9 mouse cellular contexts compared by ENCODE assay signal in genomic region chr4:104911685-104912084, GRCm38 (mm10). TPM values are rescaled to one million over a fixed set of nuclear protein-coding genes. Genes with fewer than 3 reads are reported as not detected.
DNase-seq lines count a peak whose midpoint lies in the region; ATAC-seq and TF ChIP-seq lines count a peak whose summit lies in the region.
"Had no signal": no experiment of that assay in that cellular context is flagged by ENCODE, and none has a peak within 500 bp of the region (broad histone marks: within the 10 kb centered on the region; RNA-seq: fewer than 3 reads in every experiment).

No protein-coding gene starts in this region.

- TF ChIP-seq POLR2A in thymus, adult 2 months (IDR thresholded peaks at IDR 0.05; ENCODE audit: control insufficient read depth, extremely low read depth, insufficient read depth, low read length, poor library complexity): no peak

- no peak overlapping the region for H3K4me3 ChIP-seq in hindbrain, embryonic 14.5 days (replicated peaks; ENCODE audit: low read length)
- no peak overlapping the region for H3K4me3 ChIP-seq in hindbrain, embryonic 13.5 days
- no peak overlapping the region for H3K4me3 ChIP-seq in intestine, embryonic 15.5 days (replicated peaks)
- no peak overlapping the region for H3K4me3 ChIP-seq in thymus, adult 2 months (ENCODE audit: control insufficient read depth, insufficient read depth, low read length)
- H3K4me3 ChIP-seq: neural tube, embryonic 13.5 days had no signal

- H3K27me3 ChIP-seq in hindbrain, embryonic 14.5 days (ENCODE audit: control insufficient read depth, insufficient read depth, low read length): peaks cover 7% of the 10 kb centered on the region; the same call in 1 of the 2 replicates
- peaks cover 10% of the 10 kb centered on the region for H3K27me3 ChIP-seq in hindbrain, embryonic 13.5 days
- no peaks in the 10 kb centered on the region for H3K27me3 ChIP-seq in intestine, embryonic 15.5 days (replicated peaks)
- H3K27me3 ChIP-seq in thymus, adult 2 months (ENCODE audit: control insufficient read depth, insufficient read depth, low read length): no peaks in the 10 kb centered on the region

- intact Hi-C loops in left cerebral cortex, postnatal 14 days (cut with DNase I): loop anchor here (5.0 kb wide), 1 partner anchor 1316 kb away; no protein-coding TSS in a partner anchor

- no peaks in the 10 kb centered on the region for H3K4me1 ChIP-seq in hindbrain, embryonic 14.5 days (replicated peaks; ENCODE audit: control insufficient read depth, insufficient read depth, low read length)
- H3K4me1 ChIP-seq in hindbrain, embryonic 13.5 days (replicated peaks): peaks cover 6% of the 10 kb centered on the region; the same call in 1 of the 2 replicates
- no peaks in the 10 kb centered on the region; the same call in 1 of the 2 replicates for H3K4me1 ChIP-seq in intestine, embryonic 15.5 days (replicated peaks)
- H3K4me1 ChIP-seq in thymus, adult 2 months (replicated peaks; ENCODE audit: control insufficient read depth, insufficient read depth, low read length): no peaks in the 10 kb centered on the region

- H3K9ac ChIP-seq in hindbrain, embryonic 14.5 days: no peak overlapping the region
- no peak overlapping the region for H3K9ac ChIP-seq in hindbrain, embryonic 13.5 days
- no peak overlapping the region for H3K9ac ChIP-seq in intestine, embryonic 15.5 days
- H3K9ac ChIP-seq: neural tube, embryonic 13.5 days had no signal

- H3K4me2 ChIP-seq in hindbrain, embryonic 14.5 days (replicated peaks): no peak overlapping the region
- H3K4me2 ChIP-seq in hindbrain, embryonic 13.5 days: no peak overlapping the region
- H3K4me2 ChIP-seq in intestine, embryonic 15.5 days (replicated peaks): no peak overlapping the region
- H3K4me2 ChIP-seq: neural tube, embryonic 13.5 days had no signal

- WGBS in hindbrain, embryonic 14.5 days: 31% methylated on average over 7 of the region's 7 CpGs
- WGBS in hindbrain, embryonic 13.5 days: 36% methylated on average over 7 of the region's 7 CpGs
- 26% methylated on average over 7 of the region's 7 CpGs for WGBS in intestine, embryonic 15.5 days
- WGBS in thymus, adult 2 months: 35% methylated on average over 7 of the region's 7 CpGs

- H3K9me3 ChIP-seq in hindbrain, embryonic 14.5 days (ENCODE audit: control insufficient read depth, low read length): no peaks in the 10 kb centered on the region
- H3K9me3 ChIP-seq in hindbrain, embryonic 13.5 days: no peaks in the 10 kb centered on the region
- no peaks in the 10 kb centered on the region for H3K9me3 ChIP-seq in intestine, embryonic 15.5 days
- H3K9me3 ChIP-seq: neural tube, embryonic 13.5 days had no signal

- DNase-seq in hindbrain, embryonic 14.5 days (ENCODE audit: low spot score): peak; percentile 50
- DNase-seq in left cerebral cortex, postnatal 14 days (ENCODE audit: low spot score in 2 of 2): peak; percentile 40 to 71
- DNase-seq in naive thymus-derived CD4-positive, alpha-beta T cell, adult 2 months (ENCODE audit: low read depth): peak; percentile 2
- peak; percentile 55 for DNase-seq in thymus, adult 2 months

- H3K27ac ChIP-seq in hindbrain, embryonic 14.5 days: no peak overlapping the region
- H3K27ac ChIP-seq in hindbrain, embryonic 13.5 days: no peak overlapping the region
- no peak overlapping the region for H3K27ac ChIP-seq in intestine, embryonic 15.5 days
- no peak overlapping the region for H3K27ac ChIP-seq in thymus, adult 2 months (ENCODE audit: control insufficient read depth, insufficient read depth, low read length)
- H3K27ac ChIP-seq: neural tube, embryonic 13.5 days had no signal

- no peak for ATAC-seq in hindbrain, embryonic 14.5 days (ENCODE audit: low FRiP score)
- ATAC-seq in hindbrain, embryonic 13.5 days (ENCODE audit: low FRiP score): no peak
- 0 out of 2 replicates have a peak, but pooled peaks have one; percentile 50 for ATAC-seq in cerebellum, adult (ENCODE audit: insufficient number of reproducible peaks, low FRiP score, low TSS enrichment)
- peak; percentile 93 for ATAC-seq in frontal cortex, adult (ENCODE audit: low TSS enrichment)
- ATAC-seq in intestine, embryonic 15.5 days: peak; percentile 77

- no peaks in the 10 kb centered on the region for H3K36me3 ChIP-seq in hindbrain, embryonic 14.5 days (replicated peaks; ENCODE audit: control insufficient read depth, insufficient read depth)
- H3K36me3 ChIP-seq in hindbrain, embryonic 13.5 days: no peaks in the 10 kb centered on the region
- no peaks in the 10 kb centered on the region for H3K36me3 ChIP-seq in intestine, embryonic 15.5 days
- H3K36me3 ChIP-seq in thymus, adult 2 months (ENCODE audit: control insufficient read depth, insufficient read depth, low read length): no peaks in the 10 kb centered on the region
- H3K36me3 ChIP-seq: neural tube, embryonic 13.5 days had no signal

- peak; percentile 68; the same call in 1 of the 2 replicates for TF ChIP-seq CTCF in thymus, adult 2 months (IDR thresholded peaks at IDR 0.05; ENCODE audit: borderline replicate concordance, control insufficient read depth, extremely low read depth, insufficient read depth, low read length, poor library complexity)

RNA-seq across cellular contexts. Expression of gene Fyb2, which starts 1.6 kb away (rescaled TPM):
- polyA plus RNA-seq in hindbrain, embryonic 14.5 days (2014; fragmentation: Nextera tagmentation; extraction: Ambion mirVana): 0.13 and 0.29 TPM in 2 replicates
- polyA plus RNA-seq in hindbrain, embryonic 13.5 days (2015; fragmentation: Nextera tagmentation; extraction: Ambion mirVana): 0.05 and 0.22 TPM in 2 replicates
- 0.11 and 0.15 TPM in 2 replicates for polyA plus RNA-seq in intestine, embryonic 15.5 days (2015; fragmentation: Nextera tagmentation; extraction: Ambion mirVana)
- 1 to 10 TPM; 1.3 to 1.5 TPM for total RNA-seq in left cerebral cortex, postnatal 14 days (2021)
- 0.54 and 0.70 TPM in 2 replicates for polyA plus RNA-seq in thymus, adult 2 months (2012; rRNA removed)

RNA-seq across cellular contexts. Expression of gene C8a, which starts 35.5 kb away (rescaled TPM):
- 0.05 TPM in 1 of 2 replicates, not detected in the other for polyA plus RNA-seq in hindbrain, embryonic 14.5 days (2014; fragmentation: Nextera tagmentation; extraction: Ambion mirVana)
- not detected in 2 replicates for polyA plus RNA-seq in hindbrain, embryonic 13.5 days (2015; fragmentation: Nextera tagmentation; extraction: Ambion mirVana)
- polyA plus RNA-seq in intestine, embryonic 15.5 days (2015; fragmentation: Nextera tagmentation; extraction: Ambion mirVana): 0.08 and 0.23 TPM in 2 replicates
- under 1 TPM in 1 of 2 experiments, not detected in 1; 0.49 TPM for total RNA-seq in left cerebral cortex, postnatal 14 days (2021)
- polyA plus RNA-seq in thymus, adult 2 months (2012; rRNA removed): 0.09 TPM in 1 of 2 replicates, not detected in the other
- polyA plus RNA-seq: neural tube, embryonic 13.5 days had no signal

RNA-seq across cellular contexts. Expression of gene Gm17662, which starts 54.6 kb away (rescaled TPM):
- not detected in 2 replicates for polyA plus RNA-seq in hindbrain, embryonic 14.5 days (2014; fragmentation: Nextera tagmentation; extraction: Ambion mirVana)
- polyA plus RNA-seq in hindbrain, embryonic 13.5 days (2015; fragmentation: Nextera tagmentation; extraction: Ambion mirVana): not detected in 2 replicates
- polyA plus RNA-seq in intestine, embryonic 15.5 days (2015; fragmentation: Nextera tagmentation; extraction: Ambion mirVana): not detected in 2 replicates
- not detected for total RNA-seq in left cerebral cortex, postnatal 14 days (2021)
- polyA plus RNA-seq in thymus, adult 2 months (2012; rRNA removed): not detected in 2 replicates
- polyA plus RNA-seq: neural tube, embryonic 13.5 days had no signal

Comparison
In these comparisons a context has a peak if more than half of its experiments do, and no peak if none do; other contexts are left out.
1. ATAC-seq: peak in cerebellum, adult (single experiment), frontal cortex, adult (single experiment) and intestine, embryonic 15.5 days (single experiment); none in hindbrain, embryonic 14.5 days (single experiment) and hindbrain, embryonic 13.5 days (single experiment).
2. DNase-seq: peak in every context shown above with its lines; median percentile 56 in left cerebral cortex, postnatal 14 days; 55 in thymus, adult 2 months; 50 in hindbrain, embryonic 14.5 days; 2 in naive thymus-derived CD4-positive, alpha-beta T cell, adult 2 months.